ENCODE assay signal across 17 mouse cellular contexts in the genomic region with DNA sequence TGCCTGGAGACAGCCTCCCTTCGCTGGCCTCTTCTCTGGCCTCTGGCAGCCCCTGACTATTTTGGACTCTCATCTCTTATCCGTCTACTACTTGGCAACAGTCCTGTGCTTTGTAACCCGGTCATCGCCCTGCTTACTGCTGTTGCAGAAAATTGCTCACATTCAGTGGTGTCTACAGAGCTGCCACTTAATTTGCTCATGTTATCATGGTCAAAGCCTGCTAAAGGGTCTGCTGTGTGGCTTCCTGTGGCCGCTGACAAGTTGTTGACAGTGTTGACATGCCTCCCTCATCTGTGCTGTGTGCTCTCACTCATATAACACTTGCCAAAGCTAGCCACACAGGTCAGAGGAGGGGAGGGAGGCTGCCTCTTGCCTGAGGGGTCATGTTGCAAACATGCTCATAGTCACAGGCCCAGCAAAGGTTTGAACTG. TPM values are rescaled to one million over a fixed set of nuclear protein-coding genes. Genes with fewer than 3 reads are reported as not detected.
A peak's percentile ranks its signal among the peaks of the same experiment; 100 is the strongest.
DNase-seq lines count a peak whose midpoint lies in the region; ATAC-seq and TF ChIP-seq lines count a peak whose summit lies in the region.
"Had no signal": no experiment of that assay in that cellular context is flagged by ENCODE, and none has a peak within 500 bp of the region (broad histone marks: within the 10 kb centered on the region; RNA-seq: fewer than 3 reads in every experiment).

No protein-coding gene starts in this region.

- H3K4me3 ChIP-seq in liver, adult 2 months (ENCODE audit: insufficient read depth, low read depth, low read length): no peak overlapping the region
- no peak overlapping the region for H3K4me3 ChIP-seq in heart, embryonic 11.5 days (ENCODE audit: low read depth, low read length)
- no peak overlapping the region for H3K4me3 ChIP-seq in liver, embryonic 11.5 days (ENCODE audit: low read depth, low read length)
- no peak overlapping the region for H3K4me3 ChIP-seq in midbrain, postnatal 0 days (ENCODE audit: low read depth, low read length)
- H3K4me3 ChIP-seq: embryonic facial prominence, embryonic 10.5 days; limb, embryonic 10.5 days; neural tube, embryonic 15.5 days had no signal

- H3K9me3 ChIP-seq in heart, embryonic 11.5 days (replicated peaks; ENCODE audit: control insufficient read depth, low read length): no peaks in the 10 kb centered on the region
- H3K9me3 ChIP-seq in liver, embryonic 11.5 days (ENCODE audit: control insufficient read depth, low read length): no peaks in the 10 kb centered on the region
- no peaks in the 10 kb centered on the region for H3K9me3 ChIP-seq in midbrain, postnatal 0 days (ENCODE audit: low read length)
- H3K9me3 ChIP-seq: embryonic facial prominence, embryonic 10.5 days; limb, embryonic 10.5 days; neural tube, embryonic 15.5 days had no signal

- TF ChIP-seq CTCF in liver, adult 2 months (IDR thresholded peaks at IDR 0.05; ENCODE audit: low read depth, low read length): no peak
- TF ChIP-seq CTCF in midbrain, postnatal 0 days (IDR thresholded peaks at IDR 0.05): no peak

- no peak for TF ChIP-seq POLR2A in liver, adult 2 months (IDR thresholded peaks at IDR 0.05; ENCODE audit: extremely low read depth, insufficient read depth, low read length)

- DNase-seq in liver, adult 2 months (ENCODE audit: extremely low read depth, low read depth, low spot score): peak; percentile 89
- no peak for DNase-seq in liver
- peak; percentile 29 for DNase-seq in liver, embryonic 11.5 days (ENCODE audit: low spot score)
- DNase-seq in lung, postnatal 25 days (ENCODE audit: low spot score): peak; percentile 10
- no peak for DNase-seq in midbrain, postnatal 0 days (ENCODE audit: low spot score)
- no peak for DNase-seq in right cerebral cortex, adult 2 months (ENCODE audit: low spot score in 2 of 2)
- no peak for DNase-seq in embryo, embryonic 10 days (ENCODE audit: low spot score)
- DNase-seq: cerebellum, adult 18-20 months; gastrocnemius, postnatal 36 days; kidney, adult 11 months; kidney, postnatal 36 days; spleen, adult 18-20 months had no signal

- no peak overlapping the region for H3K4me2 ChIP-seq in heart, embryonic 11.5 days
- H3K4me2 ChIP-seq in liver, embryonic 11.5 days: no peak overlapping the region
- H3K4me2 ChIP-seq in midbrain, postnatal 0 days (ENCODE audit: low read depth, low read length, poor library complexity, severe bottlenecking): no peak overlapping the region
- H3K4me2 ChIP-seq: hindbrain, embryonic 14.5 days; neural tube, embryonic 15.5 days had no signal

- no peak overlapping the region for H3K27ac ChIP-seq in liver, adult 2 months (replicated peaks; ENCODE audit: insufficient read depth, low read depth, low read length)
- peak overlapping the region; percentile 78 for H3K27ac ChIP-seq in heart, embryonic 11.5 days (ENCODE audit: low read depth, low read length)
- peak overlapping the region; percentile 16; the same call in 1 of the 2 replicates for H3K27ac ChIP-seq in liver, embryonic 11.5 days (ENCODE audit: low read depth, low read length)
- H3K27ac ChIP-seq in midbrain, postnatal 0 days (ENCODE audit: low read depth, low read length): no peak overlapping the region
- H3K27ac ChIP-seq: embryonic facial prominence, embryonic 10.5 days; hindbrain, embryonic 14.5 days; limb, embryonic 10.5 days; neural tube, embryonic 15.5 days had no signal

- no peaks in the 10 kb centered on the region for H3K27me3 ChIP-seq in liver, adult 2 months (ENCODE audit: control insufficient read depth, insufficient read depth, low read length)
- H3K27me3 ChIP-seq in heart, embryonic 11.5 days (ENCODE audit: control insufficient read depth, insufficient read depth, low read length): peaks cover 9% of the 10 kb centered on the region; the same call in 1 of the 2 replicates
- H3K27me3 ChIP-seq in liver, embryonic 11.5 days (replicated peaks; ENCODE audit: control insufficient read depth, insufficient read depth, low read length): no peaks in the 10 kb centered on the region
- H3K27me3 ChIP-seq in midbrain, postnatal 0 days (ENCODE audit: insufficient read depth, low read length): no peaks in the 10 kb centered on the region
- H3K27me3 ChIP-seq: neural tube, embryonic 15.5 days had no signal

- H3K79me2 ChIP-seq in liver, adult 2 months (ENCODE audit: control insufficient read depth, insufficient read depth, low read length): no peaks in the 10 kb centered on the region

- no peak overlapping the region for H3K9ac ChIP-seq in liver, adult 2 months (ENCODE audit: low read depth, low read length)
- no peak overlapping the region for H3K9ac ChIP-seq in heart, embryonic 11.5 days (ENCODE audit: low read depth, low read length)
- no peak overlapping the region for H3K9ac ChIP-seq in liver, embryonic 11.5 days (ENCODE audit: low read depth, low read length)
- H3K9ac ChIP-seq in midbrain, postnatal 0 days (replicated peaks; ENCODE audit: low read length, poor library complexity, severe bottlenecking): no peak overlapping the region
- H3K9ac ChIP-seq: hindbrain, embryonic 14.5 days; neural tube, embryonic 15.5 days had no signal

- WGBS in liver, adult 2 months: 24% methylated on average over 5 of the region's 5 CpGs
- 36% methylated on average over 5 of the region's 5 CpGs for whole genome bisulfite sequencing in heart, embryonic 11.5 days (ENCODE audit: insufficient replicate concordance)
- WGBS in liver, embryonic 11.5 days: 74% methylated on average over 5 of the region's 5 CpGs
- 92% methylated on average over 5 of the region's 5 CpGs for WGBS in midbrain, postnatal 0 days

- peaks cover 27% of the 10 kb centered on the region for H3K36me3 ChIP-seq in liver, adult 2 months (ENCODE audit: control insufficient read depth, insufficient read depth, low read length)
- peaks cover 5% of the 10 kb centered on the region; the same call in 1 of the 2 replicates for H3K36me3 ChIP-seq in heart, embryonic 11.5 days (ENCODE audit: control insufficient read depth, insufficient read depth, low read length)
- peaks cover 5% of the 10 kb centered on the region for H3K36me3 ChIP-seq in liver, embryonic 11.5 days (ENCODE audit: control insufficient read depth, insufficient read depth, low read length)
- H3K36me3 ChIP-seq in midbrain, postnatal 0 days (ENCODE audit: insufficient read depth, low read length): peaks cover 48% of the 10 kb centered on the region

- peak; percentile 88 for ATAC-seq in heart, embryonic 11.5 days (replicated peaks; ENCODE audit: insufficient number of reproducible peaks, low FRiP score, low TSS enrichment)
- peak; percentile 42; the same call in 1 of the 2 replicates for ATAC-seq in liver, embryonic 11.5 days (replicated peaks; ENCODE audit: low FRiP score)
- ATAC-seq in midbrain, postnatal 0 days (ENCODE audit: low FRiP score): no peak

- H3K4me1 ChIP-seq in liver, adult 2 months (ENCODE audit: control insufficient read depth, insufficient read depth, low read length): peaks cover 3% of the 10 kb centered on the region
- peaks cover 21% of the 10 kb centered on the region for H3K4me1 ChIP-seq in heart, embryonic 11.5 days (ENCODE audit: control insufficient read depth, insufficient read depth, low read length)
- peaks cover 7% of the 10 kb centered on the region; the same call in 1 of the 2 replicates for H3K4me1 ChIP-seq in liver, embryonic 11.5 days (replicated peaks; ENCODE audit: control insufficient read depth, insufficient read depth, low read length)
- H3K4me1 ChIP-seq in midbrain, postnatal 0 days (ENCODE audit: insufficient read depth, low read length): no peaks in the 10 kb centered on the region
- H3K4me1 ChIP-seq: embryonic facial prominence, embryonic 10.5 days; limb, embryonic 10.5 days; neural tube, embryonic 15.5 days had no signal

RNA-seq across cellular contexts. Expression of a gene that starts 16.8 kb away (rescaled TPM):
- 3.8 and 3.9 TPM in 2 replicates for total RNA-seq in liver, adult 2 months (2014; rRNA removed)
- polyA plus RNA-seq in liver, adult 2 months (2012; rRNA removed): 0.30 and 0.61 TPM in 2 replicates
- polyA plus RNA-seq in heart, embryonic 11.5 days (2014; fragmentation: Nextera tagmentation; extraction: Ambion mirVana): 2.8 and 2.9 TPM in 2 replicates
- polyA plus RNA-seq in liver, embryonic 11.5 days (2014; fragmentation: Nextera tagmentation; extraction: Ambion mirVana): 3.0 and 4.6 TPM in 2 replicates
- 0.99 and 5.1 TPM in 2 replicates for total RNA-seq in midbrain, postnatal 0 days (2014; rRNA removed)
- 0.98 and 3.1 TPM in 2 replicates for polyA plus RNA-seq in midbrain, postnatal 0 days (2015; fragmentation: Nextera tagmentation; extraction: Ambion mirVana)

RNA-seq across cellular contexts. Expression of a gene that starts 16.9 kb away (rescaled TPM):
- total RNA-seq in liver, adult 2 months (2014; rRNA removed): not detected in 2 replicates
- not detected in 2 replicates for polyA plus RNA-seq in liver, adult 2 months (2012; rRNA removed)
- polyA plus RNA-seq in heart, embryonic 11.5 days (2014; fragmentation: Nextera tagmentation; extraction: Ambion mirVana): 0.97 TPM in 1 of 2 replicates, not detected in the other
- 3.9 and 4.4 TPM in 2 replicates for polyA plus RNA-seq in liver, embryonic 11.5 days (2014; fragmentation: Nextera tagmentation; extraction: Ambion mirVana)
- not detected in 2 replicates for total RNA-seq in midbrain, postnatal 0 days (2014; rRNA removed)
- polyA plus RNA-seq in midbrain, postnatal 0 days (2015; fragmentation: Nextera tagmentation; extraction: Ambion mirVana): not detected in 2 replicates
- total RNA-seq: gastrocnemius, postnatal 36 days had no signal
- polyA plus RNA-seq: embryonic facial prominence, embryonic 10.5 days; hindbrain, embryonic 14.5 days; limb, embryonic 10.5 days; neural tube, embryonic 15.5 days had no signal

RNA-seq across cellular contexts. Expression of a gene that starts 17.2 kb away (rescaled TPM):
- total RNA-seq in liver, adult 2 months (2014; rRNA removed): 53.6 and 59.1 TPM in 2 replicates
- 15.4 and 24.9 TPM in 2 replicates for polyA plus RNA-seq in liver, adult 2 months (2012; rRNA removed)
- 61.0 and 62.8 TPM in 2 replicates for polyA plus RNA-seq in heart, embryonic 11.5 days (2014; fragmentation: Nextera tagmentation; extraction: Ambion mirVana)
- 67.2 and 73.1 TPM in 2 replicates for polyA plus RNA-seq in liver, embryonic 11.5 days (2014; fragmentation: Nextera tagmentation; extraction: Ambion mirVana)
- 38.4 and 45.2 TPM in 2 replicates for total RNA-seq in midbrain, postnatal 0 days (2014; rRNA removed)
- 42.9 and 58.9 TPM in 2 replicates for polyA plus RNA-seq in midbrain, postnatal 0 days (2015; fragmentation: Nextera tagmentation; extraction: Ambion mirVana)

RNA-seq across cellular contexts. Expression of a gene that starts 48.2 kb away (rescaled TPM):
- 5.6 and 7.1 TPM in 2 replicates for total RNA-seq in liver, adult 2 months (2014; rRNA removed)
- 0.67 and 1.3 TPM in 2 replicates for polyA plus RNA-seq in liver, adult 2 months (2012; rRNA removed)
- polyA plus RNA-seq in heart, embryonic 11.5 days (2014; fragmentation: Nextera tagmentation; extraction: Ambion mirVana): 3.6 and 4.1 TPM in 2 replicates
- polyA plus RNA-seq in liver, embryonic 11.5 days (2014; fragmentation: Nextera tagmentation; extraction: Ambion mirVana): 5.4 and 5.6 TPM in 2 replicates
- 4.0 and 4.8 TPM in 2 replicates for total RNA-seq in midbrain, postnatal 0 days (2014; rRNA removed)
- 8.7 and 9.1 TPM in 2 replicates for polyA plus RNA-seq in midbrain, postnatal 0 days (2015; fragmentation: Nextera tagmentation; extraction: Ambion mirVana)

Comparison
In these comparisons a context has a peak if more than half of its experiments do, and no peak if none do; other contexts are left out.
1. DNase-seq: peak in liver, adult 2 months (single experiment), liver, embryonic 11.5 days (single experiment) and lung, postnatal 25 days (single experiment); none in liver (single experiment), midbrain, postnatal 0 days (single experiment), right cerebral cortex, adult 2 months (0 of 2) and embryo, embryonic 10 days (single experiment).
2. H3K27ac ChIP-seq: peak in heart, embryonic 11.5 days (single experiment) and liver, embryonic 11.5 days (single experiment); none in liver, adult 2 months (single experiment) and midbrain, postnatal 0 days (single experiment).